Mouse (Mus musculus): ENCODE results near the gene Sprr2e. TPM values are rescaled to one million over a fixed set of nuclear protein-coding genes. Genes with fewer than 3 reads are reported as not detected.

The Sprr2e gene
- polyA plus RNA-seq (2015; fragmentation: Nextera tagmentation; extraction: Ambion mirVana) = not detected in 2 replicates

- H3K36me3 ChIP-seq = no peaks in the 10 kb centered on the region
- H3K9me3 ChIP-seq = no peaks in the 10 kb centered on the region
- WGBS = 78% methylated on average over 2 of the region's 2 CpGs
- ATAC-seq (ENCODE audit: insufficient number of reproducible peaks, insufficient read depth, low FRiP score, low TSS enrichment, low read depth) = no peak
- H3K4me2 ChIP-seq = no peak within 1 kb of the TSS
- no peak within 1 kb of the TSS for H3K4me3 ChIP-seq
- no peaks in the 10 kb centered on the region for H3K27me3 ChIP-seq
- no peak within 1 kb of the TSS for H3K27ac ChIP-seq
- H3K9ac ChIP-seq = no peak within 1 kb of the TSS
- H3K4me1 ChIP-seq = no peaks in the 10 kb centered on the region
Measured at GRCm38 (mm10) chr3:92351843-92352242, at the start of gene Sprr2e. Gene Sprr2e (plus strand): TSS chr3:92352143.

- H3K4me2 ChIP-seq = no peak overlapping the region
- no peaks in the 10 kb centered on the region for H3K4me1 ChIP-seq
- no peak for ATAC-seq (ENCODE audit: insufficient number of reproducible peaks, insufficient read depth, low FRiP score, low TSS enrichment, low read depth)
- no peak overlapping the region for H3K4me3 ChIP-seq
- H3K9me3 ChIP-seq = no peaks in the 10 kb centered on the region
- H3K27me3 ChIP-seq = no peaks in the 10 kb centered on the region
- H3K27ac ChIP-seq = no peak overlapping the region
- H3K9ac ChIP-seq = no peak overlapping the region
- no peaks in the 10 kb centered on the region for H3K36me3 ChIP-seq
- 79% methylated on average over 1 of the region's 1 CpGs for WGBS
Measured at GRCm38 (mm10) chr3:92307406-92307805, 44.5 kb upstream of the Sprr2e start.

DNA sequence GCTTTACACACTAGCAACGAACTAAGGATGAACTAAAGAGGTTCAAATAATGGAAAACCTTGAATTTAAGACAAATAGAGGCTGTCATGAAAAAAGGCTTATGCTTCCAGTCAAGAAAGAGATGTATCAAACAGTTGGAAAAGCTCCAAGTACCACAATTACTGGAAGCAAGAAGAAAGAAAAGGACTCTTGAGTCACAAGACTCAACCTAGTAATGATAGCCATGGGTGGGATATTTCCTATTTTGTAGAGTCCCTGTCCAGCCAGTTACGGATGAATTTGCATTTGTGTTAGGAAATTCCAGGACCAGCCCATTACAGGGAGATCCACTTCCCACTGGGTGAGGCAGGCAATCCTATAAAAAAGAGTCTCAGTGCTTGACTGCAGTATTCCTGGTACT, 35.6 kb upstream of the Sprr2e start, which contains the start of gene Sprr2b:
Gene Sprr2b, plus strand, starts transcription at position 301 of the 400 bp plus-strand sequence.
- Histone ChIP-seq H3K4me3 (no peak within 1 kb of the TSS), H3K27me3 (no peaks in the 10 kb centered on the region), H3K9ac (no peak within 1 kb of the TSS), H3K36me3 (no peaks in the 10 kb centered on the region), H3K4me2 (no peak within 1 kb of the TSS), H3K4me1 (no peaks in the 10 kb centered on the region), H3K27ac (no peak within 1 kb of the TSS), H3K9me3 (no peaks in the 10 kb centered on the region)
- ATAC-seq (ENCODE audit: insufficient number of reproducible peaks, insufficient read depth, low FRiP score, low TSS enrichment, low read depth) = no peak
- WGBS = 80% methylated on average over 2 of the region's 2 CpGs

- Histone ChIP-seq H3K9ac (no peak overlapping the region), H3K27ac (no peak overlapping the region), H3K4me1 (no peaks in the 10 kb centered on the region), H3K9me3 (no peaks in the 10 kb centered on the region), H3K36me3 (no peaks in the 10 kb centered on the region), H3K4me3 (no peak overlapping the region), H3K4me2 (no peak overlapping the region), H3K27me3 (no peaks in the 10 kb centered on the region)
- no peak for ATAC-seq (ENCODE audit: insufficient number of reproducible peaks, insufficient read depth, low FRiP score, low TSS enrichment, low read depth)
- WGBS = 69% methylated on average over 2 of the region's 2 CpGs
Measured at GRCm38 (mm10) chr3:92317384-92317783, 34.6 kb upstream of the Sprr2e start.

DNA sequence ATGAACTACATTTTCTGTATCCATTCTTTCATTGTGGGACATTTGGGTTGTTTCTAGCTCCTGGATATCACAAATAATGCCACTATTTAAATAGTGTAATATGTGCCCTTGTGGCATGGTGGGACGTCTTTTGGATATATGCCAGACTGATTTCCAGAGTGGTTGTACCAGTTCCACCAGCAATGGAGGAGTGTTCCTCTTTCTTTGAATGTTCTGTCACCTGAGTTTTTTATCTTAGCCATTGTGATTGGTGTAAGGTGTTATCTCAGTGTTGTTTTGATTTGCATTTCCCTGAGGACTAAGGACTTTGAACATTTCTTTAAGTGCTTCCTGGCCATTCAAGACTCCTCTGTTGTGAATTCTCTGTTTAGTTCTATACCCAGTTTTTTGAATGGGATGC, 15.7 kb upstream of the Sprr2e start:
- no peak overlapping the region for H3K27ac ChIP-seq
- no peak overlapping the region for H3K4me3 ChIP-seq
- WGBS = 74% methylated on average over 1 of the region's 1 CpGs
- no peak overlapping the region for H3K9ac ChIP-seq
- H3K36me3 ChIP-seq = no peaks in the 10 kb centered on the region
- no peak for ATAC-seq (ENCODE audit: insufficient number of reproducible peaks, insufficient read depth, low FRiP score, low TSS enrichment, low read depth)
- no peaks in the 10 kb centered on the region for H3K27me3 ChIP-seq
- no peaks in the 10 kb centered on the region for H3K9me3 ChIP-seq
- no peaks in the 10 kb centered on the region for H3K4me1 ChIP-seq
- H3K4me2 ChIP-seq = no peak overlapping the region

DNA sequence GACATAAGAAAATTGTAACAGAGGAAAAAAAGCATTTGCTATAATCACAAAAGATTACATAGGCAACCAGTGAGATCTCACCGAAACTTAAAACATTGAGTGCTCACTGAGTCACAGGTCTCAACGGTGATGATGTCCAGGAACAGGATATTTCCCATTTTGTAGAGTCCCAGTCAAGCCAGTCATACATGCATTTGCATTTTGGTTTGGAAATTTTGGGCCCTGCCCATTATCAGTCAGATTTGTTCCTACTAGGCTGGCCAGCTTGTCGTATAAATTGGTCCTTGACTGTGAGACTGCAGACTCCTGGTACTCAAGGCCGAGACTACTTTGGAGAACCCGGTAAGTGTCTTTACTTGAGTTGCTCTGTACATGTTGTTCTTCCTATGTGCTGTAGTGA, 13.1 kb upstream of the Sprr2e start, which contains the start of gene Sprr2d:
Gene Sprr2d, plus strand, starts transcription at position 301 of the 400 bp plus-strand sequence.
- Histone ChIP-seq H3K4me3 (no peak within 1 kb of the TSS), H3K4me1 (no peaks in the 10 kb centered on the region), H3K36me3 (no peaks in the 10 kb centered on the region), H3K27ac (no peak within 1 kb of the TSS), H3K27me3 (no peaks in the 10 kb centered on the region), H3K4me2 (no peak within 1 kb of the TSS), H3K9me3 (no peaks in the 10 kb centered on the region), H3K9ac (no peak within 1 kb of the TSS)
- no peak for ATAC-seq (ENCODE audit: insufficient number of reproducible peaks, insufficient read depth, low FRiP score, low TSS enrichment, low read depth)
- WGBS = 92% methylated on average over 5 of the region's 5 CpGs

DNA sequence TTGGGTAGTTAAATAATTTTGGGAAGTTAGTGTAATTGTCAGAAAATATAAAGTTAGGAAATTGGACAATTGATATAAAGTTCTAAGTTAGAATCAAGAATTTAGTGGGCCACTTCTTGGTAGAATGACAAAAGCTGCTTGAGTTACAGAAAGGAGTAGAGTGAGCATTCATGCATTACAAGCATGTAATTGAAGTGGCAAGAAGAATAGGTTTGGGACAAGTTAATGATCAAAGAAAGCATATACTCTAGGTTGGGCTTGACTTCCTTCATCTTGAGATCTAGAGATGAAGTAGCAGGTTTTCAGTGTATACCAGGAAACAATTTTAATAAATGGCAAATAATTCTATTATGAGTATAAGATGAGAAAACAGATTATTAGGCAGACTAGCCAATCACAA, 9.7 kb downstream of the Sprr2e start:
- Histone ChIP-seq H3K4me1 (no peaks in the 10 kb centered on the region), H3K27ac (no peak overlapping the region), H3K9ac (no peak overlapping the region), H3K27me3 (no peaks in the 10 kb centered on the region), H3K9me3 (no peaks in the 10 kb centered on the region), H3K4me3 (no peak overlapping the region), H3K4me2 (no peak overlapping the region), H3K36me3 (no peaks in the 10 kb centered on the region)
- no peak for ATAC-seq (ENCODE audit: insufficient number of reproducible peaks, insufficient read depth, low FRiP score, low TSS enrichment, low read depth)

GRCm38 (mm10) chr3:92364887-92365286, 12.9 kb downstream of the Sprr2e start, which contains the start of gene Sprr2f:
Gene Sprr2f (plus strand): TSS chr3:92365187.
- ATAC-seq (ENCODE audit: insufficient number of reproducible peaks, insufficient read depth, low FRiP score, low TSS enrichment, low read depth) = no peak
- Histone ChIP-seq H3K9me3 (no peaks in the 10 kb centered on the region), H3K36me3 (no peaks in the 10 kb centered on the region), H3K4me2 (no peak within 1 kb of the TSS), H3K4me3 (no peak within 1 kb of the TSS), H3K4me1 (no peaks in the 10 kb centered on the region), H3K9ac (no peak within 1 kb of the TSS), H3K27ac (no peak within 1 kb of the TSS), H3K27me3 (no peaks in the 10 kb centered on the region)
- 61% methylated on average over 3 of the region's 3 CpGs for WGBS

DNA sequence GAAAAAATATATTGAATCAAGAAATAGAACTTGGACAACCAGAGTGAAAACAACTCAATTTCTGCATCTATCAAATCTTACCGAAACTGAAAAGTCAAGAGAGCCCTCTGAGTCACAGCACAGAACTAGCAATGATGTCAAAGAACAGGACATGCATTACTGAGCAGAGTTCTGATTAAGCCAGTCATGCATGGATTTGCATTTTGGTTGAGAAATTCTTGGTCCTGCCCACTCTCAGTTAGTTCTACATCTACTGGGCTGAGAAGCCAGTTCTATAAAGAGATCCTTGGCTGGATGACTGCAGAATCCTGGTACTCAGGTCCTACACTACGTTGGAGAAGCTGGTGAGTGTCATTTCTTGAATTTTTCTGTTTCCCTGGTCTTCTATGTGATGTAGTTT, 21.7 kb downstream of the Sprr2e start:
- H3K27me3 ChIP-seq = no peaks in the 10 kb centered on the region
- no peak overlapping the region for H3K27ac ChIP-seq
- ATAC-seq (ENCODE audit: insufficient number of reproducible peaks, insufficient read depth, low FRiP score, low TSS enrichment, low read depth) = no peak
- no peaks in the 10 kb centered on the region for H3K4me1 ChIP-seq
- WGBS = 73% methylated on average over 2 of the region's 2 CpGs
- H3K9ac ChIP-seq = no peak overlapping the region
- no peaks in the 10 kb centered on the region for H3K36me3 ChIP-seq
- H3K4me3 ChIP-seq = no peak overlapping the region
- H3K4me2 ChIP-seq = no peak overlapping the region
- no peaks in the 10 kb centered on the region for H3K9me3 ChIP-seq

- no peak within 1 kb of the TSS for H3K27ac ChIP-seq
- H3K9ac ChIP-seq = no peak within 1 kb of the TSS
- H3K36me3 ChIP-seq = no peaks in the 10 kb centered on the region
- 72% methylated on average over 1 of the region's 1 CpGs for WGBS
- H3K4me2 ChIP-seq = no peak within 1 kb of the TSS
- H3K4me1 ChIP-seq = no peaks in the 10 kb centered on the region
- H3K27me3 ChIP-seq = no peaks in the 10 kb centered on the region
- no peak within 1 kb of the TSS for H3K4me3 ChIP-seq
- no peaks in the 10 kb centered on the region for H3K9me3 ChIP-seq
- ATAC-seq (ENCODE audit: insufficient number of reproducible peaks, insufficient read depth, low FRiP score, low TSS enrichment, low read depth) = no peak
Measured at GRCm38 (mm10) chr3:92385385-92385784, 33.4 kb downstream of the Sprr2e start, which contains the start of gene Sprr2h. Gene Sprr2h (plus strand): TSS chr3:92385685.

GRCm38 (mm10) chr3:92394301-92394700, 42.4 kb downstream of the Sprr2e start:
- Histone ChIP-seq H3K9me3 (no peaks in the 10 kb centered on the region), H3K4me2 (no peak overlapping the region), H3K4me3 (no peak overlapping the region), H3K36me3 (no peaks in the 10 kb centered on the region), H3K4me1 (no peaks in the 10 kb centered on the region), H3K27ac (no peak overlapping the region), H3K9ac (no peak overlapping the region), H3K27me3 (no peaks in the 10 kb centered on the region)
- 58% methylated on average over 1 of the region's 1 CpGs for WGBS
- ATAC-seq (ENCODE audit: insufficient number of reproducible peaks, insufficient read depth, low FRiP score, low TSS enrichment, low read depth) = no peak
